38 mouse cellular contexts compared by ENCODE assay signal in genomic region chr11:82136196-82136595, GRCm38 (mm10). TPM values are rescaled to one million over a fixed set of nuclear protein-coding genes. Genes with fewer than 3 reads are reported as not detected.
DNase-seq lines count a peak whose midpoint lies in the region; ATAC-seq and TF ChIP-seq lines count a peak whose summit lies in the region.
"Had no signal": no experiment of that assay in that cellular context is flagged by ENCODE, and none has a peak within 500 bp of the region (broad histone marks: within the 10 kb centered on the region; RNA-seq: fewer than 3 reads in every experiment).

No protein-coding gene starts in this region.

- H3K27ac ChIP-seq in liver, adult 2 months (replicated peaks; ENCODE audit: insufficient read depth, low read depth, low read length) = no peak overlapping the region
- no peak overlapping the region for H3K27ac ChIP-seq in liver, embryonic 12.5 days
- peak overlapping the region; percentile 61; the same call in 1 of the 2 replicates for H3K27ac ChIP-seq in embryonic fibroblast, embryonic 13.5 days (ENCODE audit: insufficient read depth, low read length)
- H3K27ac ChIP-seq: embryonic facial prominence, embryonic 13.5 days; forebrain, embryonic 13.5 days; heart, embryonic 10.5 days; heart, embryonic 15.5 days; limb, embryonic 10.5 days; limb, embryonic 15.5 days; liver, embryonic 15.5 days; macrophage; midbrain, embryonic 13.5 days had no signal

- DNase-seq in adrenal gland, adult (ENCODE audit: inconsistent age in 2 of 2, low spot score in 1 of 2) = peak; percentile 5 to 55
- DNase-seq in adrenal gland, adult 18-20 months (ENCODE audit: low spot score in 2 of 2) = no peak
- DNase-seq in liver, adult 2 months (ENCODE audit: extremely low read depth, low read depth, low spot score) = peak; percentile 34
- DNase-seq in NIH3T3 (ENCODE audit: low read depth) = peak; percentile 73
- no peak for DNase-seq in thymus, postnatal 0 days (ENCODE audit: low spot score)
- DNase-seq in frontal cortex, postnatal 25 days (ENCODE audit: low spot score in 2 of 2) = no peak
- DNase-seq: cerebellum, adult 18-20 months; cerebellum, postnatal 10 days; gastrocnemius, postnatal 10 days; kidney, adult 2 months; kidney, postnatal 4 days; lung, embryonic 14.5 days; thymus, adult 2 months; thymus, postnatal 4 days had no signal

- H3K4me3 ChIP-seq in liver, adult 2 months (ENCODE audit: insufficient read depth, low read depth, low read length) = no peak overlapping the region
- no peak overlapping the region for H3K4me3 ChIP-seq in liver, embryonic 12.5 days
- no peak overlapping the region for H3K4me3 ChIP-seq in embryonic fibroblast, embryonic 13.5 days (ENCODE audit: insufficient read depth, low read length)
- H3K4me3 ChIP-seq: embryonic facial prominence, embryonic 13.5 days; erythroblast, embryonic 14.5 days; forebrain, embryonic 13.5 days; heart, embryonic 10.5 days; heart, embryonic 15.5 days; limb, embryonic 10.5 days; limb, embryonic 15.5 days; liver, embryonic 15.5 days; midbrain, embryonic 13.5 days had no signal

- H3K4me2 ChIP-seq in liver, embryonic 12.5 days = no peak overlapping the region
- H3K4me2 ChIP-seq: embryonic facial prominence, embryonic 13.5 days; forebrain, embryonic 13.5 days; heart, embryonic 15.5 days; limb, embryonic 15.5 days; liver, embryonic 15.5 days; lung, embryonic 14.5 days; midbrain, embryonic 13.5 days had no signal

- H3K9me3 ChIP-seq in liver, embryonic 12.5 days (replicated peaks) = no peaks in the 10 kb centered on the region
- H3K9me3 ChIP-seq: embryonic facial prominence, embryonic 13.5 days; forebrain, embryonic 13.5 days; heart, embryonic 10.5 days; heart, embryonic 15.5 days; limb, embryonic 10.5 days; limb, embryonic 15.5 days; liver, embryonic 15.5 days; midbrain, embryonic 13.5 days had no signal

- no peaks in the 10 kb centered on the region for H3K36me3 ChIP-seq in liver, adult 2 months (ENCODE audit: control insufficient read depth, insufficient read depth, low read length)
- H3K36me3 ChIP-seq in liver, embryonic 12.5 days = no peaks in the 10 kb centered on the region
- H3K36me3 ChIP-seq: embryonic facial prominence, embryonic 13.5 days; heart, embryonic 10.5 days; heart, embryonic 15.5 days; limb, embryonic 10.5 days; limb, embryonic 15.5 days; liver, embryonic 15.5 days; midbrain, embryonic 13.5 days had no signal

- H3K4me1 ChIP-seq in liver, adult 2 months (ENCODE audit: control insufficient read depth, insufficient read depth, low read length) = peaks cover 1% of the 10 kb centered on the region; the same call in 1 of the 2 replicates
- H3K4me1 ChIP-seq in liver, embryonic 12.5 days = no peaks in the 10 kb centered on the region
- H3K4me1 ChIP-seq in embryonic fibroblast, embryonic 13.5 days (ENCODE audit: control insufficient read depth, insufficient read depth, low read length) = peaks cover 20% of the 10 kb centered on the region
- H3K4me1 ChIP-seq: forebrain, embryonic 13.5 days; heart, embryonic 10.5 days; heart, embryonic 15.5 days; liver, embryonic 15.5 days; midbrain, embryonic 13.5 days had no signal

- no peaks in the 10 kb centered on the region for H3K79me2 ChIP-seq in liver, adult 2 months (ENCODE audit: control insufficient read depth, insufficient read depth, low read length)

- ATAC-seq in liver, embryonic 12.5 days = no peak
- ATAC-seq: activated CD4-positive, CD25-positive, alpha-beta regulatory T cell, adult 4 months; CD4-positive, CD25-positive, alpha-beta regulatory T cell, adult 4 months; forebrain, embryonic 13.5 days; hindbrain, embryonic 16.5 days; midbrain, embryonic 13.5 days had no signal

- no peak for TF ChIP-seq POLR2A in liver, adult 2 months (IDR thresholded peaks at IDR 0.05; ENCODE audit: extremely low read depth, insufficient read depth, low read length)
- no peak for TF ChIP-seq POLR2A in embryonic fibroblast, embryonic 13.5 days (IDR thresholded peaks at IDR 0.05; ENCODE audit: low read depth, low read length)

- no peaks in the 10 kb centered on the region for H3K27me3 ChIP-seq in liver, adult 2 months (ENCODE audit: control insufficient read depth, insufficient read depth, low read length)
- no peaks in the 10 kb centered on the region for H3K27me3 ChIP-seq in liver, embryonic 12.5 days (replicated peaks)
- H3K27me3 ChIP-seq: forebrain, embryonic 13.5 days; heart, embryonic 15.5 days; limb, embryonic 15.5 days; liver, embryonic 15.5 days; midbrain, embryonic 13.5 days had no signal

- TF ChIP-seq CTCF in liver, adult 2 months (IDR thresholded peaks at IDR 0.05; ENCODE audit: low read depth, low read length) = no peak
- no peak for TF ChIP-seq CTCF in embryonic fibroblast, embryonic 13.5 days (IDR thresholded peaks at IDR 0.05; ENCODE audit: borderline replicate concordance, insufficient read depth, low read length)

- WGBS in liver, adult 2 months = 80% methylated on average over 2 of the region's 2 CpGs
- WGBS in liver, embryonic 12.5 days (ENCODE audit: insufficient replicate concordance) = 61% methylated on average over 2 of the region's 2 CpGs

- H3K9ac ChIP-seq in liver, adult 2 months (ENCODE audit: low read depth, low read length) = no peak overlapping the region
- no peak overlapping the region for H3K9ac ChIP-seq in liver, embryonic 12.5 days
- H3K9ac ChIP-seq: embryonic facial prominence, embryonic 13.5 days; forebrain, embryonic 13.5 days; heart, embryonic 15.5 days; limb, embryonic 15.5 days; liver, embryonic 15.5 days; lung, embryonic 14.5 days; midbrain, embryonic 13.5 days had no signal

RNA-seq across cellular contexts. Expression of gene Ccl8, which starts 21.2 kb away (rescaled TPM):
- 1 to 10 TPM in 1 of 2 experiments, not detected in 1; 2.0 TPM for total RNA-seq in adrenal gland, adult 18-20 months (2021)
- 0.87 TPM in 1 of 2 replicates, not detected in the other for total RNA-seq in liver, adult 2 months (2014; rRNA removed)
- not detected in 2 replicates for polyA plus RNA-seq in liver, adult 2 months (2012; rRNA removed)
- polyA plus RNA-seq in liver, embryonic 12.5 days (2016; fragmentation: Nextera tagmentation; extraction: Ambion mirVana) = not detected in 2 replicates
- 1.0 TPM in 1 of 2 replicates, not detected in the other for polyA plus RNA-seq in embryonic fibroblast, embryonic 13.5 days (2011; ENCODE audit: insufficient read length, low read depth, missing spikeins)
- 32.6 and 35.4 TPM in 2 replicates for polyA plus RNA-seq in thymus, postnatal 0 days (2015; fragmentation: Nextera tagmentation; extraction: Ambion mirVana)
- total RNA-seq: common myeloid progenitor, adult 5-6 weeks; layer of hippocampus, adult 8-10 months; left cerebral cortex, postnatal 10 days; megakaryocyte-erythroid progenitor cell, adult 5-6 weeks had no signal
- polyA plus RNA-seq: brain, embryonic 14.5 days; CD4-positive, CD25-positive, alpha-beta regulatory T cell, adult 4 months; embryonic facial prominence, embryonic 13.5 days; erythroblast, embryonic 14.5 days; forebrain, embryonic 13.5 days; heart, embryonic 10.5 days; heart, embryonic 15.5 days; hindbrain, embryonic 11.5 days; hindbrain, embryonic 16.5 days; intestine, embryonic 14.5 days; kidney, embryonic 16.5 days; limb, embryonic 10.5 days; limb, embryonic 15.5 days; liver, embryonic 15.5 days; lung, embryonic 14.5 days; midbrain, embryonic 13.5 days; neural tube, embryonic 14.5 days had no signal

RNA-seq across cellular contexts. Expression of gene Ccl12, which starts 34.6 kb away (rescaled TPM):
- not detected for total RNA-seq in adrenal gland, adult 18-20 months (2021)
- total RNA-seq in liver, adult 2 months (2014; rRNA removed) = not detected in 2 replicates
- 0.20 TPM in 1 of 2 replicates, not detected in the other for polyA plus RNA-seq in liver, adult 2 months (2012; rRNA removed)
- 0.45 and 0.50 TPM in 2 replicates for polyA plus RNA-seq in liver, embryonic 12.5 days (2016; fragmentation: Nextera tagmentation; extraction: Ambion mirVana)
- 7.3 TPM in 1 of 2 replicates, not detected in the other for polyA plus RNA-seq in embryonic fibroblast, embryonic 13.5 days (2011; ENCODE audit: insufficient read length, low read depth, missing spikeins)
- 18.5 and 19.7 TPM in 2 replicates for polyA plus RNA-seq in thymus, postnatal 0 days (2015; fragmentation: Nextera tagmentation; extraction: Ambion mirVana)
- total RNA-seq: common myeloid progenitor, adult 5-6 weeks; left cerebral cortex, postnatal 10 days; megakaryocyte-erythroid progenitor cell, adult 5-6 weeks had no signal
- polyA plus RNA-seq: activated CD4-positive, CD25-positive, alpha-beta regulatory T cell, adult 4 months; CD4-positive, CD25-positive, alpha-beta regulatory T cell, adult 4 months; erythroblast, embryonic 14.5 days; heart, embryonic 10.5 days; limb, embryonic 10.5 days had no signal

Comparison
In these comparisons a context has a peak if more than half of its experiments do, and no peak if none do; other contexts are left out.
1. DNase-seq: peak in adrenal gland, adult (2 of 2), liver, adult 2 months (single experiment) and NIH3T3 (single experiment); none in adrenal gland, adult 18-20 months (0 of 2), thymus, postnatal 0 days (single experiment) and frontal cortex, postnatal 25 days (0 of 2).
2. RNA of gene Ccl8, which starts 21.2 kb away (polyA plus RNA-seq): 32.6 to 35.4 TPM in thymus, postnatal 0 days; 1.0 TPM in embryonic fibroblast, embryonic 13.5 days, not detected in liver, adult 2 months and not detected in liver, embryonic 12.5 days; every median in the first group is over 10 times any median in the second.